Mouse (Mus musculus) midbrain, embryonic 12.5 days (tissue): Measurements from ENCODE around the gene Ephx1. TPM values are rescaled to one million over a fixed set of nuclear protein-coding genes. Genes with fewer than 3 reads are reported as not detected.

ENCODE experiments used
- ATAC-seq: fragments of 200-750 bp; cut with Nextera tagmentation; 2 replicates; pipeline ENCODE4 v1.8.0; 2017; ENCODE audit warnings: low read depth, moderate TSS enrichment, moderate library complexity; ENCODE audit not compliant: low FRiP score
- H3K27ac ChIP-seq: fragments of 300-500 bp; sonication (generic); replicated peaks from 2 replicates; pipeline ENCODE4 v1.5.1; 2016; ENCODE audit warnings: mild to moderate bottlenecking
- H3K27me3 ChIP-seq: fragments of 300-500 bp; sonication (generic); 2 replicates; pipeline ENCODE4 v1.6.1; 2016; ENCODE audit warnings: mild to moderate bottlenecking
- H3K36me3 ChIP-seq: fragments of 300-500 bp; sonication (generic); 2 replicates; pipeline ENCODE4 v1.6.1; 2016
- H3K4me1 ChIP-seq: fragments of 300-500 bp; sonication (generic); 2 replicates; pipeline ENCODE4 v1.6.1; 2016
- H3K4me2 ChIP-seq: fragments of 300-500 bp; sonication (generic); replicated peaks from 2 replicates; pipeline ENCODE4 v1.6.1; 2016; ENCODE audit warnings: mild to moderate bottlenecking, moderate library complexity
- H3K4me3 ChIP-seq: fragments of 300-500 bp; sonication (generic); 2 replicates; pipeline ENCODE4 v1.5.1; 2016; ENCODE audit warnings: mild to moderate bottlenecking
- H3K9ac ChIP-seq: fragments of 300-500 bp; sonication (generic); replicated peaks from 2 replicates; pipeline ENCODE4 v1.6.1; 2016; ENCODE audit warnings: mild to moderate bottlenecking, moderate library complexity
- H3K9me3 ChIP-seq: fragments of 300-500 bp; sonication (generic); 2 replicates; pipeline ENCODE4 v1.6.1; 2016; ENCODE audit warnings: mild to moderate bottlenecking
- WGBS: fragments of 180-500 bp; shearing (Covaris S2); methylation state at CpG from one replicate; pipeline ENCODE4 v1.1.7; 2016; 5-methylcytosine and 5-hydroxymethylcytosine counted together
- polyA plus RNA-seq: library from polyadenylated mRNA; unstranded; fragments of >200 nt; fragmentation: Nextera tagmentation; extraction: Ambion mirVana; gene quantifications from 2 replicates; pipeline ENCODE4 v1.2.1, GENCODE M21; 2016

The Ephx1 gene
- polyA plus RNA-seq, 1 experiment from 2014 or later: 1.1 TPM

DNA sequence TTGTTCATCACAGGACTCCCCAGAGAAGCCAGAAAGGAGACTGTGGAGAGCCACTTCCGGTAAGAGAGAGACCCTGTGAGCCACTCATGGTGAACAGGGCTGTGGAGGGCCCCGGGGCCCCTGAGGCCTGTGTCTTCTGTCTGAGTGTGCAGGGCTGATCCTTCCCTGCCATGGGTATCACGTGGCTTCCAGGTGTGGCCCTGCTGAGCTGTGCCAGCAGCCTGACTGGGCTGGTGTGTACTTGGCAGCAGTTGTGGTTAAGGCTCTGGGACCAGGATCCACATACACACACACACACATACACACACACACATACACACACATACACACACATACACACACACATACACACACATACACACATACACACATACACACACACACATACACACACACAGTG lies 62.7 kb downstream of the Ephx1 start:
- no peaks in the 10 kb centered on the region for H3K27me3 ChIP-seq
- H3K27ac ChIP-seq: no peak overlapping the region
- ATAC-seq: no peak
- H3K9me3 ChIP-seq: no peaks in the 10 kb centered on the region
- no peaks in the 10 kb centered on the region for H3K4me1 ChIP-seq
- H3K4me2 ChIP-seq: no peak overlapping the region
- H3K36me3 ChIP-seq: no peaks in the 10 kb centered on the region
- 94% methylated on average over 3 of the region's 3 CpGs for WGBS
- no peak overlapping the region for H3K4me3 ChIP-seq
- H3K9ac ChIP-seq: no peak overlapping the region

DNA sequence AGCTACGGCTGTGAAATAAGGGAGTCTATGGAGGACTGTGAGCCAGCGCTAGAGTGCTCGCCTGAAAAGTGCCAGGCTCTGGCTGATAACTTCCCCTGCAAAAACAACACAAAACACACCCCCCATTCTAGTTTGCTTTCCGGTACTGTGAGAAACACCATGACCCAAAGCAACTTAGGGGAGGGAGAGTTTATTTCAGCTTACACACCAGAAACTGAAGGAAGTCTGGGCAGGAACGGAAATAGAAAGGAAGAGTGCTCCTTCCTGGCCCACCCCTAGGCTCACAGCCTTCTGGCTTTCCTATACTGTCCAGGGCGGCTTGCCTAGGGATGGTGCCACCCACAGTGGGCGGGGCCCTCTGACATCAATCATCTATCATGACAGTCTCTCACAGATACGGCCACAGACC lies 63.7 kb downstream of the Ephx1 start:
- Histone ChIP-seq H3K27ac (no peak overlapping the region), H3K4me1 (no peaks in the 10 kb centered on the region), H3K36me3 (no peaks in the 10 kb centered on the region), H3K27me3 (no peaks in the 10 kb centered on the region), H3K9ac (no peak overlapping the region), H3K4me2 (no peak overlapping the region), H3K9me3 (no peaks in the 10 kb centered on the region), H3K4me3 (no peak overlapping the region)
- WGBS: 89% methylated on average over 8 of the region's 8 CpGs
- no peak for ATAC-seq

DNA sequence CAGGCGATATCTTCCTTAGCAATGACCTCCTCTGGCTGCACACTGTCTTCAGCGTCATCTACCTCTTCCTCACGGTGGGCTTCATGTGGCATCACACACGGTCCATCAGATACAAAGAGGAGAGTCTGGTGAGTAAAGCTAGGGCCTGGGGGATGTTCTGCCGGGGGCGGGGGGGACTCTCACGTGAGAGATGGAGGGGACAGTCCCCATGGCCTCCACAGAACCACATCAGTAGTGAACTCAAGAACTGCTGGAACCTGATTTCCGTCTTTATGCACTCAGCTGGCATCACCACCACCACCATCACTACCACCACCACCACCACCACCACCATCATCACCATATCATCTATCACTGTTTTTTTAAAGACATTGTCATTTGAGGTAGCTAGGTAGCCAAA lies 64.3 kb downstream of the Ephx1 start:
- H3K4me3 ChIP-seq: no peak overlapping the region
- H3K9ac ChIP-seq: no peak overlapping the region
- no peak for ATAC-seq
- H3K27ac ChIP-seq: no peak overlapping the region
- H3K9me3 ChIP-seq: no peaks in the 10 kb centered on the region
- 93% methylated on average over 8 of the region's 8 CpGs for WGBS
- H3K36me3 ChIP-seq: no peaks in the 10 kb centered on the region
- no peaks in the 10 kb centered on the region for H3K4me1 ChIP-seq
- H3K4me2 ChIP-seq: no peak overlapping the region
- no peaks in the 10 kb centered on the region for H3K27me3 ChIP-seq

DNA sequence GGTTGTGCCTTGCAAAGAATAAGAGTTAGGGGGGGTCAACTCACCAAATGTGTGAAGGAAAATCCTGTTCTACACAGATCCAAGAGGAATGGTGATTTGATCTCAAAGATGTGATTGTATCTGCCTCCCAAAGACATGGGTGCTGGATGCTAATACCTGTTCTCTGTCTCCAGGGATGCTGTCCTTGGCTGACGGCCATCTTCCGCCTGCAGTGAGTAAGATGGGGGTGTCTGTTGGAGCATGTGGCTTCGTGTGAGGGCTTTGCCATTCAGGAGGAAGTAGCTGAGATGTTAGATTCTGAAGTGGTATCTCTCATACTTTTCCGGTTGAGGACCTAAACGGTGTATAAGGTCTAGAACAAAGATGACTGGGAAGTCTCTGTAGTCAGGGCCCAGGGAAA lies 67.9 kb downstream of the Ephx1 start:
- Histone ChIP-seq H3K27me3 (no peaks in the 10 kb centered on the region), H3K9ac (no peak overlapping the region), H3K4me1 (no peaks in the 10 kb centered on the region), H3K27ac (no peak overlapping the region), H3K36me3 (no peaks in the 10 kb centered on the region), H3K4me2 (no peak overlapping the region), H3K9me3 (no peaks in the 10 kb centered on the region), H3K4me3 (no peak overlapping the region)
- WGBS: 90% methylated on average over 5 of the region's 5 CpGs
- no peak for ATAC-seq

DNA sequence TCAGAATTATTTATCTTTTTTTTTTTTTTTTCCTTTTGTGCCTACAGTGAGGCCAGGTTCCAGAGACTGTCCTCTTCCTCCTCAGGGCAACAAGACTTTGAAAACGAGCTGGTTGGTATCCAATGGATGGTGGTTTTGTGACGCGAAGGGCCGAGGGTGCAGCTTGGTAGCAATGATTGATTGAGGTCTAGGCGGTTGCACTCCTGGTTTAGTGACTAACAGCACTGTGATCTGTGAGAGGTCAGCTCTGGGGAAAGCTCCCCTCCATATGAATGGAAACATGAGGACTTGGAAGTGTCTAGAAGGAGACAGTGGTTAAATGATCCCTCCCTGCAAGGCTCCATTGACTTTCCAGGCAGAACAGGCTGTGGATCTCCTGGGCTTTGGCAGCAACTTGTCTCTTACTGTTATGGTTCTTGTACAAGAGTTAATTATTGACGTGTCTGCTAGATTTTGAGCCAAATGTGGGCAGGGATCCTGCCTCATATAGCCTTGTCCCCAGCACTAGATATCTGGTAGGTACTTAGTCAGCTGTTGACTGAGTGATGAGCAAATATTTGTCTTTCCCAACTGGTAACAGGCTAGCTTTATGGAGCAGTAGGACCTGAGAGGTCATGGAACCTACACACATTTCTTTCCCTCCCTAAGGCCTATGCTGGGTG lies 68.5 kb downstream of the Ephx1 start:
- no peak overlapping the region for H3K27ac ChIP-seq
- WGBS: 92% methylated on average over 6 of the region's 6 CpGs
- H3K4me3 ChIP-seq: no peak overlapping the region
- H3K9me3 ChIP-seq: no peaks in the 10 kb centered on the region
- no peak overlapping the region for H3K4me2 ChIP-seq
- no peak overlapping the region for H3K9ac ChIP-seq
- H3K27me3 ChIP-seq: no peaks in the 10 kb centered on the region
- H3K4me1 ChIP-seq: no peaks in the 10 kb centered on the region
- ATAC-seq: no peak
- H3K36me3 ChIP-seq: no peaks in the 10 kb centered on the region

DNA sequence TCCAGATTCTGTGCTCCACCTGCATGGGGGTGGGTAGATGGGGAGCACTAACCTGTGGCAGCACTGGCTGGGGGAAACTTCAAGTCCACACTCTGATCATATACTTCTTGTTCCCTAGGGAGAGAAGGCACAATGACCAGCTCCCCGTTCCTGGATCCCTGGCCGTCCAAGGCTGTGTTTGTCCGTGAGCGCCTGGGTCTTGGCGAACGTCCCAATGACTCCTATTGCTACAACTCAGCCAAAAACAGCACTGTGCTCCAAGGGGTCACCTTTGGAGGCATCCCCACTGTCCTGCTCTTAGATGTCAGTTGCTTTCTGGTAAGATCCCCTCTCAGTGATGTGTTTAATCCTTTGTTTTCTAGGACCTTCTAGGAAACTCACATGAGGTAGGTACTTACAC lies 74.3 kb downstream of the Ephx1 start:
- Histone ChIP-seq H3K27me3 (peaks cover 40% of the 10 kb centered on the region), H3K4me2 (no peak overlapping the region), H3K9me3 (no peaks in the 10 kb centered on the region), H3K36me3 (no peaks in the 10 kb centered on the region), H3K4me3 (no peak overlapping the region), H3K27ac (no peak overlapping the region), H3K9ac (no peak overlapping the region), H3K4me1 (peaks cover 28% of the 10 kb centered on the region)
- WGBS: 91% methylated on average over 6 of the region's 6 CpGs
- no peak for ATAC-seq

DNA sequence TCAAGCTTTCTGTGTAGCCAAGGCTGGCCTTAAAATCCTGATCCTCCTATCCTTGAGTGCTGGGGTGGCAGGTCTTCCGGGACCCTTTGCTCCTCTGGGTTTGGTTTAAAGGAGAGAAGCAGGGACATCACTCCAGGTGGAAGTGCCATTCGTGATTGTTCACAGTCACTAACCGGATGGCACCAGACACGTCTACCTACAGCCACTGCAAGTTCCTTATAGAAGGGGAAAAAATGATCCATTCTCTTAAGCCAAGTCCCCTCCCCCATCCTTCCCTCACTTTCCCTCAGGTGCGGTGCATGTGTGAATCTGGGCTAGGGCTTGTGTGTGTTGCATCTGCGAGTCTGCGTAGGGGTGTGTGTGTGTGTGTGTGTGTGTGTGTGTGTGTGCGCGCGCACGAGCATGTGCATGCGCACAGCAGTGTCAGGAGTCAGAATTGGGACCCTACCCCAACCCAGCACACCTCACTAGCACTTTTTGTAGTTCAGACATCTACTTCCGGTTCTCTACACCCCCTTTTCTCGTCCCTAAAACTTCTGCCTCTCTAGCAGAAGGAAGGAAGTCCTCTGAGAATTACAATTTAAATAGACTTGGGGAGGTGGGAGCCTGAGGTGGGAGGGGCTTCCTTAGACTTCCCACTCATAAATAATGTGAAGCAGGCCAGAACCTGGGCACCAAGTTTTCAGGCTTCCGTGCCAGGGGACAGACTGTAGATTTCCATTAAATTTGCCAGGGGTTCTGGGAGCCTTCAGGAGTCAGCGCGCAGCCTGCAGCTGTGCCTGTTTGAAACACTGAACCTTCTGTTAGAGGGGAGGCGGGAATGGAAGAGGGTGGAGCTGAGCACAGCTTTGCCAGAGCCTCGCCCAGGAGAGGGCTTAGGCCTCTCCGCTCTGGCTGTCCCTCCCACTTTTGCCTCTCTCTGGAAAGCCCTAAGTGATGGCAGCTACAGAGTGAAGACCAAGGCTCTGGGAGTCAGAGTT lies 75.4 kb downstream of the Ephx1 start:
- peak overlapping the region; percentile 6; the same call in 1 of the 2 replicates for H3K4me2 ChIP-seq
- 0 out of 2 replicates have a peak overlapping the region, but pooled peaks have one; percentile 10 for H3K27ac ChIP-seq
- no peak overlapping the region for H3K4me3 ChIP-seq
- H3K36me3 ChIP-seq: no peaks in the 10 kb centered on the region
- H3K4me1 ChIP-seq: peaks cover 33% of the 10 kb centered on the region
- ATAC-seq: no peak
- H3K9ac ChIP-seq: no peak overlapping the region
- H3K27me3 ChIP-seq: peaks cover 51% of the 10 kb centered on the region
- 36% methylated on average over 20 of the region's 20 CpGs for WGBS
- no peaks in the 10 kb centered on the region for H3K9me3 ChIP-seq

DNA sequence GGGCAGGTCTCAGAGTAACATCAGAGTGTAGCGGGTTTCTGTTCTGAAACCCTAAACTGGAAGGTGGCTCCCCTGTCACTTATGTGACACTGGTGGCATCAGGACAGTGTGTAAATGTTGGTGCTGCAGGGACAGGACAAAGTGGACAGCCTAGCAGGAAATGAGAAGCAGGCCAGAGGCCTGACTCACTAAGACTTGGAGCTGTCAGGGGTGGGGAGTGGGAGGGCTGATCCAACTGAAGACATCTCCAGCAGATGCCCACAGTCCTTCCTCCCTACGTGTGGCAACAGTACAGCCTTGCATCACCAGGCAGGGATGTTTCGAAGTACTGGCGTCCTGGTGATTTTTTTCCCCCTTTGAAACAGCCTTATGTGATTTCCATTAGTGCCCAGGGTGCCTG lies 76.2 kb downstream of the Ephx1 start:
- Histone ChIP-seq H3K27me3 (peaks cover 56% of the 10 kb centered on the region), H3K4me3 (no peak overlapping the region), H3K27ac (no peak overlapping the region), H3K4me1 (peaks cover 33% of the 10 kb centered on the region), H3K36me3 (no peaks in the 10 kb centered on the region), H3K9me3 (no peaks in the 10 kb centered on the region), H3K9ac (no peak overlapping the region), H3K4me2 (no peak overlapping the region)
- no peak for ATAC-seq
- WGBS: 79% methylated on average over 4 of the region's 4 CpGs

DNA sequence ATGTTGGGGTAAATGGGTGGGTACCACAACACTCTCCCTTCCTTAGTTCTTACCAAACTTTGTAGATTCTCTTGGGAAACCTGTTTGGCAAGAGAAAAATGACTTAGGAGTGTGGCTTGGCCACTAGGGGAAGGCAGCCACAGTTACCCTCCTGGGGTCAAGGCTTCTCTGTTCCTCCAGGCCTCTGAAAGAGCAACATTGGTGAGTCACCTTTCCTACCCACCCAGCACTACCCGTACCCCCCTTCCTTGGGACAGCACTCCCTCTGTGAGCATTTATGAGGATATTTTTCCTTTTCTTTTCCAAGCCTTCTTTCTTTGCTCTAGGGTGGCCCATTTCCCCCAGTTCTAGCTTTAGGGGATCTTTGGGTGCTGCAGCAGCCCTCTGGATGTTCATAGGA lies 76.8 kb downstream of the Ephx1 start:
- 68% methylated on average over 1 of the region's 1 CpGs for WGBS
- no peak overlapping the region for H3K4me3 ChIP-seq
- H3K9ac ChIP-seq: no peak overlapping the region
- H3K36me3 ChIP-seq: no peaks in the 10 kb centered on the region
- no peak overlapping the region for H3K27ac ChIP-seq
- no peaks in the 10 kb centered on the region for H3K9me3 ChIP-seq
- ATAC-seq: no peak
- peaks cover 33% of the 10 kb centered on the region for H3K4me1 ChIP-seq
- peaks cover 56% of the 10 kb centered on the region for H3K27me3 ChIP-seq
- no peak overlapping the region for H3K4me2 ChIP-seq

DNA sequence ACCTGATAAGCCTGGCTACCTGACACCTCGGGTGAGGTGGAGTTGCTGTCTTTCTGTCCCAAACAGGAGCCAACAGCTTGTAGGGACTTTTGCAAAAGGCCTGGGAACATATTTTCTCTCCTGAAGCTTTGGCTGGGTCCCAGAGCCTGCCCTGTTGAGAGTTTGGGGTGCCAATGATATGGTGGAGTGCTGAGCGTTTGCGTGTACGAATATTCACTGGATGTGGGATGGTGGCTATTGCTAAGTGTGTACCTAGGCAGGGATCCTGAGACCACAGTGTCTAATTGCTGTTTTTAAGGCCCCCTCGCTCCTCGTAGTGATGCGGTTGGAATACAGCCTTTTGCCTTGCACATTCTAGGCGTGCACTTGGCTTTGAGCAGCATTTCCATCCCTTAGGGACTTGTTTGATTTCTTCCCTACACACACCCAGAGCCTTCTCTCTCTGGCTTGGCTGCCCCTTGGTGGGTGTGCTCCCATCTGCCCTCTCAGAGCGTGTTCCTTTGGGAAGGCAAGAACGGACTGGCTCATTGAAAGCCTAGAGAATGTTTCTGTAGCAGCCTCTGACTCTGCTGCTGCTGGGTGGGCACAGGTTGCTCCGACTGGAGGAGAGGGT lies 77.6 kb downstream of the Ephx1 start:
- Histone ChIP-seq H3K4me3 (peak overlapping the region; percentile 73), H3K27me3 (peaks cover 59% of the 10 kb centered on the region), H3K4me2 (peak overlapping the region; percentile 86), H3K9ac (peak overlapping the region; percentile 58; the same call in 1 of the 2 replicates), H3K4me1 (peaks cover 33% of the 10 kb centered on the region), H3K27ac (no peak overlapping the region), H3K9me3 (no peaks in the 10 kb centered on the region), H3K36me3 (no peaks in the 10 kb centered on the region)
- ATAC-seq: no peak
- 51% methylated on average over 11 of the region's 11 CpGs for WGBS

DNA sequence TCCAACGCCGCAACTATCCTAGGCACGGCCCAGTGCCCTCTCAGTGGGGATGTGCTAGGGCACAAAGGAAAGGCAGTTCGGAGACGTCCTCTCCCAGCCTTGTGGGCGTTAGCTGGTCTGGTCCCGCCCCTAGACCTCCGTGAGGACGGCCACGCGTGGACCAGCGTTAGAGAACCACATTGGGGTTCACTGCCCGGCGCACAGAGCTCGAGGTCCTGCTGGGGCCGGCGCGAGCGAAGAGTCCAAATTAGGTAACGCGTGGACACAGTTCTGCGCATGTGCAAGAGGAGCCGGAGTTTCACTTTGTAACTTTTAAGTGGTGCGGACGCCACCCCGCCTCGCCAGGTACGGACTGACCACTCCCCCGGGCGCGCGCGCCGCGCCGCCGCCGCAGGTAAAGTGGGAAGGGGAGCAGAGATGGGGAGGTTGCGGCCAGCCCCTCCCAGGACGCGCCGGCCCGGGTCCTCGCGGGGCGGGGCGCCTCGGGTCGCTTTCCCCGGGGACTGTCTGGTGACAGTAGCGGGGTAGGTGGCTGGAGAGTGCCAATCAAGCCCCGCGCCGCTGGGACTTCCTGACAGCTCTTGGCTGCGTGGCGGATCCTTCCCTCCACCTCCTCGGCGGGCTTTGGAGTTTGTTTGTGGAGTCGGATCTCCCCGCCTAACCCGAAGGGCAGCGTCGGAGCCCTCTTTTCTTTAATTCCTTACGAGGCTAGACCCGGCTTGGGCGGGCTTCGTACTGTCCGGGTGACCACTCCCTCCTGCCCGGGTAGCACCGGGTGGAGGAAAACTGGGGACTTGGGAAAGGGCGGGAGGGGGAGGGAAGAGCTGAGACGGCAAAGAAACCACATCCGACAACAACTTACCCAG lies 78.3 kb downstream of the Ephx1 start, which contains the start of gene Tmem63a:
Gene Tmem63a (plus strand): TSS at position 179 of the 866 bp plus-strand sequence.
- peaks cover 33% of the 10 kb centered on the region for H3K4me1 ChIP-seq
- peak within 1 kb of the TSS; percentile 86 for H3K4me2 ChIP-seq
- no peak within 1 kb of the TSS for H3K27ac ChIP-seq
- H3K9ac ChIP-seq: peak within 1 kb of the TSS; percentile 58
- peak; percentile 50 for ATAC-seq
- no peaks in the 10 kb centered on the region for H3K36me3 ChIP-seq
- no peaks in the 10 kb centered on the region for H3K9me3 ChIP-seq
- peak within 1 kb of the TSS; percentile 73 for H3K4me3 ChIP-seq
- peaks cover 66% of the 10 kb centered on the region for H3K27me3 ChIP-seq
- WGBS: 1% methylated on average over 70 of the region's 73 CpGs
